Mouse (Mus musculus): ENCODE measurements around the gene Dapk3. TPM values are rescaled to one million over a fixed set of nuclear protein-coding genes. Genes with fewer than 3 reads are reported as not detected.

Gene Dapk3
- 10 to 100 TPM; 25.2 to 31.5 (median 27.3) TPM for total RNA-seq (2022)

GRCm38 (mm10) chr10:81182336-81183333 lies at the start of gene Dapk3:
Gene Dapk3, plus strand, starts transcription at chr10:81183005.
- DNase-seq (ENCODE audit: low spot score in 2 of 2): peak; percentile 94 to 96

- DNase-seq (ENCODE audit: low spot score in 2 of 2): peak; percentile 57
Observed at GRCm38 (mm10) chr10:81134181-81134587, 48.6 kb upstream of the Dapk3 start.

GRCm38 (mm10) chr10:81134966-81135681 lies 47.7 kb upstream of the Dapk3 start, which contains the start of gene Zbtb7a:
Gene Zbtb7a, plus strand, starts transcription at chr10:81135220.
- DNase-seq (ENCODE audit: low spot score in 2 of 2): no peak

- peak; percentile 55 to 61 for DNase-seq (ENCODE audit: low spot score in 2 of 2)
Observed at GRCm38 (mm10) chr10:81135831-81136705, 46.7 kb upstream of the Dapk3 start.

GRCm38 (mm10) chr10:81136706-81137231 lies 46.0 kb upstream of the Dapk3 start:
- DNase-seq (ENCODE audit: low spot score in 2 of 2): peak; percentile 83 to 86

DNA sequence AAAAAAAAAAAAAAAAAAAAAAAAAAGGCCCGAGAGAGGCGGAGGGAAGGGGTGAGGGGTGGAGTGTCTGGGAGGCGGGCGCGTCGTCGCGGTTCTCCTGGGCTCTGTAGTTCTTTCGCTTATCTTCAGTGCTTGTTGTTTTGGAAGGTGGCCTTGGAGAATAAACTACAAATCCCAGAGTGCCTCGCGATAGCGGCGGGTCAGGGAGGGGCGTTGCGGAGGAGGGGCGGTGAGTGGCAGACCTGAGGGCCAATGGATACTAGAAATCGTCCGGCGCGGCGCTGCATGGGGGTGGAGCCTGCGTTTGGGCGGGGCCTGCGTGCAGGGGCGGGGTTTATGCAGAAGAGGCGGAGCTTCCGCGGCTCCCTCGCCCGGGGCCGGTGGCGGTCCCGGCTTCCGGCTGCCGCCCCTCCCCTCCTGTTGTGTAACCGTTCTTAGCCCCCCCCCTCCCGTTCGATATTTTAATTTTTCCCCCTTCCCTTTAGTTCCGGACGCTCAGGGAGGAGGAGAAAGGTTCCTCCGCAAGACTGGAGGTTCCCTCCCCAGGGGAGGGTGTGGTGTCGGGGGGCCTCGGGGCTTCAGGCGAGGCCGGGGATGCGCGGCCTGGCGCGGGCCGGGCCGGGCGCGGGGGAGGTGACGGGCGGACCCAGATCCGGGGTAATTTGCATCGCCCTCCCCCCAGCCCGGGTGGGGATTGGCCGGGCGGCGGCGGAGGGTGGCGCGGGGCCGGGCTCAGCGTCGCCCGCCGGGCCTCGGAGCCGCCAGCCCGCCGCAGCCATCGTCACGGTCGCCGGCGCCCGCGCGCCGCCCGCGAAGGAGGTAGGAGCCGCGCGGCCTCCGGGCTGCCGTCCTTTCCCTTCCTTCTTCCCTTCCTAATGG lies 45.3 kb upstream of the Dapk3 start:
- DNase-seq (ENCODE audit: low spot score in 2 of 2): peak; percentile 98

- DNase-seq (ENCODE audit: low spot score in 2 of 2): peak in 1 of 2 experiments; percentile 47
Observed at GRCm38 (mm10) chr10:81138131-81138782, 44.5 kb upstream of the Dapk3 start.

DNA sequence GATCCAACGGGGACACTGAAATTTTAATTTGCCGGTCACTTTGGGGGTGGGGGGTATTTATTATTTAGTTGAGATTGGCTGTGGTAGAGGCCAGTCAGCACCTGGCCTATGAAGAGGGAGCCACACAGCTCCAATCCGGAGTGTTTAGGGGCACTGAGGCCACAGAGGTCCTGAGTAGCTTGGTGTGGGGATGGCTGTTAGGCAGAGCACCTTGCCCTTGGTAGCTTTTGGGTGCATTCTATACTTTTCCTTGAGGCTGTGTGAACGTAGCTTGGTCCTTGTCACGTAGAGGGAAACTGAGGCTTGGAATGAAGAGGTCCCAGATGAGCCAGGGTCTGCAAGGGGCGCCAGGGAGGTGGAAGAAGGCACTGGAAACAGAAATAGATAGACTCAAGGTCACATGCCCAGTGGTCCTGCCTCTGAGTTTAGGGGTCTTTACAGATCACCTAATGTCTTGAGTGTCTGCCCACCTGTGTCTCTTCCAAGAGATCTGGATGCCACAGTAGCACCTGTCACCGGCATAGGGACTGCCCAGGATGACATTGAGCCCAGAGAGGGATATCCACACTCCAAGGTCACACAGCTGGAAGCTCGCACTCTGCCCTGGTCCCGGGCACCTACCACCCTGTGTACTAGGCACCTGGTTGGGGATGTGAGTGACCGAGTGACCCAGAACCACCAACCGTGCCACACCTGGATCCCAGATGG lies 43.8 kb upstream of the Dapk3 start:
- DNase-seq (ENCODE audit: low spot score in 2 of 2): no peak

DNA sequence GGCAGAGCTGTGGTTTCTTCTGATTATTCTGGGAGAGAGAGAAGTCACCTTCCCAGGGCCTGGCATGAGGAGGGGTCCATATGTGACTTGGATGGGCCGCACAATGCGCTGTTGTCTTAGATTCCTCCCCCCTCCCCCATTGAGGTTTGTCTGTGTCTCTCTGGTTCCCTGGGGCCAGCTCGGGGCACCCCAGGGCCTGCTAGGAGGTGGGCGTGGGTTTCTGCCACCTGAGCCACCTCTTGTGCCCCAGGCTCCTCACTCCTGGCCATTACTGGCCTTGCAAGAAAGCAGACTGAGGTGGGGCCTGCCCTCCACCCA lies 43.3 kb upstream of the Dapk3 start:
- DNase-seq (ENCODE audit: low spot score in 2 of 2): no peak

GRCm38 (mm10) chr10:81140005-81140404 lies 42.8 kb upstream of the Dapk3 start:
- no peak for DNase-seq (ENCODE audit: low spot score in 2 of 2)

- DNase-seq (ENCODE audit: low spot score in 2 of 2): no peak
Observed at GRCm38 (mm10) chr10:81140717-81141454, 41.9 kb upstream of the Dapk3 start.

DNA sequence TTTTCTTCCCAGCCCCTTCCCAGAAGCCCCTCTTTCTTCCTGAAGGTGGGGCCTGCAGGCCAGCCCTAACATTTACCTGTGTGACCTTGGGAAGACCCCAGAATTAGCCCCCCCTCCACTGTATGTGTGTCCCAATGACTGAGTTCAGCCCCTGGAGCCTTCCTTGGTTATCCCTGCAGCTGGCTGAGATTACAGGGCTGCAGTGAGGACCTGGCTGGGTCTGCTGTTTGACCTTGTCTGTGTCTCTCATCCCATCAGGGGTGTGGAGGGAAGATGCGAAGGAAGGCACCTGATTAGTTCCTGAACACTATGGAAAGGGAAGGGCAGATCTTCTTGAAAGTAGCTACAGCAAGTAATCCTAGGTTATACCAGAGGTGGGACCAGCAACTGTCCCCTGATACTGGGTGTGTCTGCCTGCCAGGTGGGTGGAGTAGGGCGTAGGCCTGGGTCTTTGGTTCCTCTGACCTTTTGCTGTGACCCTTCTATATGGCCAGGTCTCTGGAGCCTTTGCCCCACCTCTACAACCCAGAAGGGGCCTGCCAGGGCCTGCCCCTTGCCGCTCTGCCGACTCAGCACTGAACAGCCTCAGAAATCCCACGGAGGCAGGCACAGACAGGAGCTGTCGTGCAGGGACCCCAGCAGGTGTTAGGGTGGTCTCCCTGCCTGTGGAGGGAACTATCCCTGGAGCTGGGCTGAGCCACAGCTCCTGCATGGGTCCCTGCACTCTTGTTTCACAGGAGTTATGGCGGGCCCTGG lies 41.2 kb upstream of the Dapk3 start:
- no peak for DNase-seq (ENCODE audit: low spot score in 2 of 2)

DNA sequence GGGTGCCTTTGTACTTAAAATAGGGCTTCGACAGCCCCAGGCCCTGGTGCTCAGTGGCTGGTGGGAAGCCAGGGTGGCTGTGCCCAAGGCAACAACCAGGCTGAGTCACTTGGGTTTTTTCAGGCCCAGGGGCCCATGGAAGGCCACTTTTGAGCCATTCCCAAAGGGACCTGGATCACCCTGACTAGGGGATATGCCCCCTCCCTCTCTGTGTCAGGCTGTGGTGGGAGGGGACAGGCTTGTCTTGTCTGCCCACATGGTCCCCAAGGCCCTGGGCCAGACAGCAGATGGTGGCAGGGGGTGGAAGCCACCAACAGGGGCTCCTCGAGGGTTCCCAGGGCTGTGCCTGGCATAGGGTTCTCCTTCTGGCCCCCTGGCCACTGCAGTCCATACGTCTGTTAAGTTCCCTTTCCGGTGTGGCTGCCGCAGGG lies 40.2 kb upstream of the Dapk3 start:
- no peak for DNase-seq (ENCODE audit: low spot score in 2 of 2)

GRCm38 (mm10) chr10:81143157-81143633 lies 39.6 kb upstream of the Dapk3 start:
- no peak for DNase-seq (ENCODE audit: low spot score in 2 of 2)

DNA sequence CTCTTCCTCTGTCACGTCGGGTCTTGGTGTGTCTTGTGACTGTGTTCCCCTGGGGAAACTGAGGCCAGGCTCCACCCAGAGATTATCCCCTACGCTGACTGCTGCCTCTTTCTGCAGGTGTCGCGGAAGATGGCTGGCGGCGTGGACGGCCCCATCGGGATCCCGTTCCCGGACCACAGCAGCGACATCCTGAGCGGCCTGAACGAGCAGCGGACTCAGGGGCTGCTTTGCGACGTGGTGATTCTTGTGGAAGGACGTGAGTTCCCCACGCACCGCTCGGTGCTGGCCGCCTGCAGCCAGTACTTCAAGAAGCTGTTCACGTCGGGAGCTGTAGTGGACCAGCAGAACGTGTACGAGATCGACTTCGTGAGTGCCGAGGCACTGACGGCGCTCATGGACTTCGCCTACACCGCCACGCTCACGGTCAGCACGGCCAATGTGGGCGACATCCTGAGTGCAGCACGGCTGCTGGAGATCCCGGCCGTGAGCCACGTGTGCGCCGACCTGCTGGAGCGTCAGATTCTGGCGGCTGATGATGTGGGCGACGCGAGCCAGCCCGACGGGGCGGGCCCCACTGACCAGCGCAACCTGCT lies 38.9 kb upstream of the Dapk3 start:
- no peak for DNase-seq (ENCODE audit: low spot score in 2 of 2)

GRCm38 (mm10) chr10:81144667-81145066 lies 38.1 kb upstream of the Dapk3 start:
- no peak for DNase-seq (ENCODE audit: low spot score in 2 of 2)

- no peak for DNase-seq (ENCODE audit: low spot score in 2 of 2)
Observed at GRCm38 (mm10) chr10:81145307-81145706, 37.5 kb upstream of the Dapk3 start.
